Mouse (Mus musculus) hindbrain, embryonic 12.5 days (tissue): ENCODE measurements around the gene Pcare. TPM values are rescaled to one million over a fixed set of nuclear protein-coding genes. Genes with fewer than 3 reads are reported as not detected.

ENCODE experiments used
- ATAC-seq: fragments of 200-750 bp; cut with Nextera tagmentation; 2 replicates; pipeline ENCODE4 v1.8.0; 2017; ENCODE audit warnings: moderate TSS enrichment; ENCODE audit not compliant: low FRiP score
- H3K27ac ChIP-seq: fragments of 300-500 bp; sonication (generic); 2 replicates; pipeline ENCODE4 v1.5.1; 2016; ENCODE audit warnings: mild to moderate bottlenecking
- H3K27me3 ChIP-seq: fragments of 300-500 bp; sonication (generic); 2 replicates; pipeline ENCODE4 v1.6.1; 2016; ENCODE audit warnings: mild to moderate bottlenecking
- H3K36me3 ChIP-seq: fragments of 300-500 bp; sonication (generic); 2 replicates; pipeline ENCODE4 v1.6.1; 2016; ENCODE audit warnings: mild to moderate bottlenecking
- H3K4me1 ChIP-seq: fragments of 300-500 bp; sonication (generic); 2 replicates; pipeline ENCODE4 v1.6.1; 2016
- H3K4me2 ChIP-seq: fragments of 300-500 bp; sonication (generic); replicated peaks from 2 replicates; pipeline ENCODE4 v1.6.1; 2016; ENCODE audit warnings: mild to moderate bottlenecking
- H3K4me3 ChIP-seq: fragments of 300-500 bp; sonication (generic); 2 replicates; pipeline ENCODE4 v1.5.1; 2016; ENCODE audit warnings: mild to moderate bottlenecking
- H3K9ac ChIP-seq: fragments of 300-500 bp; sonication (generic); 2 replicates; pipeline ENCODE4 v1.6.1; 2016; ENCODE audit warnings: mild to moderate bottlenecking, moderate library complexity
- H3K9me3 ChIP-seq: fragments of 300-500 bp; sonication (generic); replicated peaks from 2 replicates; pipeline ENCODE4 v1.6.1; 2016; ENCODE audit warnings: mild to moderate bottlenecking
- WGBS: fragments of 180-500 bp; shearing (Covaris S2); methylation state at CpG from one replicate; pipeline ENCODE4 v1.1.7; 2016; 5-methylcytosine and 5-hydroxymethylcytosine counted together
- polyA plus RNA-seq: library from polyadenylated mRNA; unstranded; fragments of >200 nt; fragmentation: Nextera tagmentation; extraction: Ambion mirVana; gene quantifications from 2 replicates; pipeline ENCODE4 v1.2.1, GENCODE M21; 2016

The Pcare gene
- polyA plus RNA-seq, 1 experiment from 2014 or later = not detected

- no peak for ATAC-seq
- no peak overlapping the region for H3K27ac ChIP-seq
- no peaks in the 10 kb centered on the region for H3K36me3 ChIP-seq
- no peak overlapping the region for H3K9ac ChIP-seq
- H3K27me3 ChIP-seq = no peaks in the 10 kb centered on the region
- no peaks in the 10 kb centered on the region for H3K9me3 ChIP-seq
- no peak overlapping the region for H3K4me2 ChIP-seq
- H3K4me1 ChIP-seq = peaks cover 19% of the 10 kb centered on the region
- WGBS = 49% methylated on average over 8 of the region's 8 CpGs
- no peak overlapping the region for H3K4me3 ChIP-seq
These were observed 58.9 kb downstream of the Pcare start for GRCm38 (mm10) chr17:71693780-71694179.

Other genes starting within 250 kb of the Pcare start
- gene Ndc80, start 226.0 kb downstream of the Pcare start, polyA plus RNA-seq = 32.2 and 33.3 TPM in 2 replicates
- gene Spdya, start 200.8 kb downstream of the Pcare start, polyA plus RNA-seq = 0.99 TPM in 2 replicates
- 66.9 and 67.4 TPM in 2 replicates for gene Wdr43, start 137.0 kb downstream of the Pcare start, polyA plus RNA-seq
- gene Togaram2, start 79.6 kb downstream of the Pcare start, polyA plus RNA-seq = 0.07 and 0.19 TPM in 2 replicates
- gene Clip4, start 15.6 kb upstream of the Pcare start, polyA plus RNA-seq = 7.5 and 9.2 TPM in 2 replicates